Mouse (Mus musculus): ENCODE data around the gene Ndrg3.

- TF ChIP-seq CTCF (conservative IDR thresholded peaks at IDR 0.05; ENCODE audit: insufficient read depth, insufficient read length, low read depth, low read length) (no peak), POLR2A (IDR thresholded peaks at IDR 0.05; ENCODE audit: low read depth, low read length) (no peak)
Measured at GRCm38 (mm10) chr2:157028261-157028660, 36.4 kb upstream of the Ndrg3 start.

Data from kidney, adult 2 months (tissue).